Mouse (Mus musculus) spleen, adult 18-20 months (tissue): Measurements from ENCODE around the gene R3hdm4.

Source experiments
- DNase-seq, 2 experiments: peaks; one replicate each; pipeline ENCODE4 v3.0.0; 2022; ENCODE audit warnings: mixed read lengths in 2 of 2

The R3hdm4 gene

DNA sequence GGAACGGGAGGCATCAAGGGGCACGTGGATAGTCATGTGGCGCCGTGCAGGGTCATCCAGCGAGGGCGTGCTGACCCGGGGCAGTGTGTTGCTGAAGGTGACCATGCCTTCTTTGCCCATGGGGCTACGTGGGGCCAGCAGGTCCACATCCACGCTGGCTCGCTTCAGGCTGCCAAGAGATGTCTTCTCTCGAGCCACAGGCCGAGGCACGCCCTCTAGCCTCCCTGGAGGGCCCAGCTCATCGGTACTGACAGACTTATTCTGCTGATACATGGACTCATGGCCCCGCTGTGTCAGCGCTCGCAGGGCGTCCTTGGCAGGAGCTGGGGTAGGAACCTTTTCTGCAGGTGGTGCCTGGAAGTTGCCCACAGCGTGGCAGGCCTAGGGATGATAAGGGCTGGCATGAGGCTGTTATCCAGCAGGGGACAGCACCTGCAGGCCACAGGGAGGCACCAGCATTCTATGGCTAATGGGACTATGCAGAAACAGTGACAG is 55.2 kb downstream of the R3hdm4 start:
- no peak for DNase-seq

DNA sequence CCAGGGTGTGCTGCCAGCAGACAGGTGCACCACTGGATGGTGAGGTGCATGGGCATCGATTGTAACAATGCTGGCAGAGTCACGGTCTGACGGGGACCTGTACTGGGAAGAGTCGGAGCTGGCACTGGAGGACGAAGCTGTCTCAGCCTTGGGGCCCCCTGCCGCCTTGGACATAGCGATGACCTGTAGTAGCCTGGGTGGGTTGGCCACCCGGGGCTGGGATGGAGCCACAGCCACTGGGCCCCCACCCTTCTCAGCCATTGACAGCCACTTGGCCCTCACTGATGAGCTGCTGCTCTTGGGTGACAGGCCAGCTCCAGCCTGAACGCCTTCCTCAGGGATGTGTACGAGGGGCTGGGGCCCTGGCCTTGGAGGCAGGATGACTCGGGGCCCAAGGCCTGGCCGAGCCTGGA is 55.8 kb downstream of the R3hdm4 start:
- no peak for DNase-seq

DNA sequence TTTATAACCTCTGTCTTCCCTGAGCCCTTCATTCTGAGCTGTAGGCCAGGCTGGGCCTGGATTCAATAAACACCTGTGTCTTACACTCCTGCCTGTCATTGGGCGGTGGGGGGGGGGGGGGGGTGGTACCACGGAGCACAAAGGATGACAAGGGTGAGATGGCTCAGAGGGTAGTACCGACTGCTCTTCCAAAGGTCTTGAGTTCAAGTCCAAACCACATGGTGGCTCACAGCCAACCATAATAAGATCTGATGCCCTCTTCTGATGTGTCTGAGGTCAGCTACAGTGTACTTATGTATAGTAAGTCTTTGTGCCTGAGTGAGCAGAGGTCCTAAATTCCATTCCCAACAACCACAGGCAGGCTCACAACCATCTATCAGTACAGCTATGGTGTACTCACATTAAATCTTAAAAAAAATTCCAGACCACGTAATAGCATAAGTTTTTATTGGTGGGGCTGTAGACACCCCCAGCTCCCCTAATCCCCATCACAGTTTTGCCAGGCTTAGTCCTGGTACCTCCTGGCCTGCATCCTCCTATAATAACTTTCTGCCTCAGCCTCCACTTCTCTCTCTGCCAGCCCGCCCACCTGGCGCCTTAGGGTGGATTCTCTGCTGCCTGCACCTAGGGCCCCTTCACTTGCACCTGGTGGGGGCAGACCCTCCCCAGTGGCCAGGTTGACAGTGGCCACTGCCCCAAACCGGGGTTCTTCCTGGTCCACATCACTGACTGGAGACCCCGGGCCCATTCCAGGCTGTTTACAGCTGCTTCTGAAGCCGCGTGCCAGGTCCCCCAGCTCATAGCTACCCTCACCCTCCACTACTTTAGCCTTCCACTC is 56.4 kb downstream of the R3hdm4 start:
- DNase-seq: no peak

DNA sequence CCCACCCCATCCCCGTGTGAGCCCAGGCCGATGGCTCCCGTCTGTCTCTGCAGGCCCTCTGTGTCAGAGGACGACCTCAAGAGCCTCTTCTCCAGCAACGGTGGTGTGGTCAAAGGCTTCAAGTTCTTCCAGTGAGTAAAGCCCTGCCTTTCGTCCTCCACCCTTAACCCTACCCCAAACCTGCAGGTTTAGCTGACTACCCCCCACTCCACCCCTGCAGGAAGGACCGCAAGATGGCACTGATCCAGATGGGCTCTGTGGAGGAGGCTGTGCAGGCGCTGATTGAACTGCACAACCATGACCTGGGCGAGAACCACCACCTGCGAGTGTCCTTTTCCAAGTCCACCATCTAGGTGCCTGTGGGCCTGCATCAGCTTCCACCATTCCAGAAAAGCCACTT is 58.1 kb downstream of the R3hdm4 start:
- DNase-seq: no peak

DNA sequence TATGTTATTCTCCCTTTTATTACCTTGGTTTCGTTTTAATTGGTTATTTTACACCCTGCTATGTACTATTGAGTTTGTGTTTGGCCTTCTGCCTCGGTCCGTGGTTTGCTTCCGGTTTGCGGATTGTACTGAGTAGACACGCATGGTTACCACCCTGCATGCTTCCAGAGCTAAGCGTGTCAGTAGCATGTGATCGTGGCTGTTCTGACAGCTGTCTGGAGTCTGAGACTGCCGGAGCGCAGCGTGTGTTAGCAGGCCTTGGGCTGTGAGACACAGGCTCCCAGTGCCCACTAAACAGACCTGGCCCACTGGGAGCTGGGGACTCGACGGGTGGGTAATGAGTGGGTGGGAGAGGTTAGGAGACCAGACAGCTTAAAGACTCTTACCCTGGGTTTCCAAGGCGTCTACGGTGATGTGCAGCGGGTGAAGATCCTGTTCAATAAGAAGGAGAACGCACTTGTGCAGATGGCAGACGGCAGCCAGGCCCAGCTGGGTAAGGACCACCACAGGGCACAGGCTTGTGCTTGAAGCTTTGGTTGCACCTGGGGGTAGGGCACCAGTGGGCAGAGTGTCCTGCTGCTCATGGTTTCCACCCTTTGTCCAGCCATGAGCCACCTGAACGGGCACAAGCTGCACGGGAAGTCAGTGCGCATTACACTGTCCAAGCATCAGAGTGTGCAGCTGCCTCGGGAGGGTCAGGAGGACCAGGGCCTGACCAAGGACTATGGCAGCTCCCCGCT is 58.8 kb downstream of the R3hdm4 start:
- DNase-seq: no peak

DNA sequence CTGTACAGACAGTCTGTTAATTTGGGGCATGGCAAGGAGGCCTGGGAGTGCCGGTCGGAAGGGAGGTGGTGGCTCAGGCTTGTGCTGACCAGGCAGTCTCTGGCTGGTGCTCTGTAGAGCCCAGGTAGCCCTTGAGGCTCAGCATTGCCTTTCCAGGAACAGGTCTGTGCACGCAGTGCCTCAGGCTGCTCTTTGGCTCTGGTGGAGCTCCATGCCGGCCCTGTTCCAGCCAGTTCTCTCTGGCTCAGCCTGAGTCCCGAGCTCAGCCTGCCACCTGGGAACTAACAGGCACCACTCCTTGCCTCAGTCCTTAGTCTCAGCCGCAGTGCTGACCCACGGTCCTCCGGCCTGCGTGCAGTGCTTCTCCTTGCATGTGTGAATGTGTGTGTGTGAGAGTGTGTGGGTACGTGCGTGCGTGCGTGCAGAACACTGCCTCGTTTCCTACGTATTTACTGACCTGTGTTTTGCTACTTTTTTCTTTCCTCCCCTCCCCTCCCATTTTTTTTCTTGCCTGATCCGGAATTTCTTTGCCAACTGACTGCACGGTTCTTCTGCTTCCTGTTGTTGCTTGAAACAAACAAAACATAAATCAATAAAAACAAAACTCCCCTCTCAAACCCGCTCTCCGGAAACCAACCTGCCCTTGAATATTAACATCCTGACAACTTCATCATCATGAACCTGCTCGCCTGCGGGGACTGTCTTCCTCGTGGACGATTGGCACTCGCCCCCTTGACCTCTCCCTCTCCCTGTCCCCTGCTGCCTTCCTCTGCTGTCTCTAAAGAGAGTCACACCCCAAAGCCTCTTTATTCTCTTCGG is 59.6 kb downstream of the R3hdm4 start:
- no peak for DNase-seq

DNA sequence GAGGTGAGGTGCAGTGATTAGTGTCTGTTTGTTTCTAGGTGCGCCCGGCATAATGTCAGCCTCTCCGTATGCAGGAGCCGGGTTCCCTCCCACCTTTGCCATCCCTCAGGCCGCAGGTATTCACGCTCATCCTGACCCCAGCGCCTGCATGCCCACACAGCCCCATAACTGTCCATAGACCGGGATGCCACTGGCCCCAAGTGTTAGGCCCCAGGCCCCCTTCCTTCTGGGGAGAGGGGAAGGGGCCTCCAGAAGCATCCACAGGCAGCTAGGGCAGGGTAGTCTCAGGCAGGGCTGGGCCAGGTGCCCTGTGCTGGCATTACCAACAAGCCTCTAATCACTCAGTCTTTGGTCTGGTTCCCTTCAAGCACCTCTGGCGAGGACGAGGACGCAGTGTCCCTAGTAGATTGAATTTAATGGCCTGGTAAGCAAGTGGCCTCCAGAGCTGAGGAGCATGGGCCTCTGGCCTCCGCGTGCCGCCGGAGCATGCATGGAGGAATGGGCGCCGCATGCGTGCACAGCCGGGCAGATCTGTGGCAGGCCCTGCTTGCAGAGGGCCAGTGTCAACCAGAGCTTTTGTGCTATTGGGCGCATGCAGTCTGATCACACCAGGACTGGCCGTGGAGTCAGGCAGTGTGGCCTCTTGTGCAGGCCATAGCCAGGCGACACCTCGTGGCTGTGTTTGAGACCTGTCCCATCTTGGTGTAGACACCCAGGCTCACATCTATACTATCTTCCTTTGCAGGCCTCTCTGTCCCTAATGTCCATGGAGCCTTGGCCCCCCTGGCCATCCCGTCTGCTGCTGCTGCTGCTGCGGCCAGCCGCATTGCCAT is 60.7 kb downstream of the R3hdm4 start:
- DNase-seq: no peak
